Mouse (Mus musculus) thymus, postnatal 10 days (tissue): Measurements from ENCODE around the gene Lmbr1l.
"Not testable (repeated sequence)": the region's sequence is repeated elsewhere in the genome, so short reads cannot be mapped to it uniquely, and the experiment has no call there.

Source experiments
- DNase-seq, 2 experiments: peaks; one replicate each; pipeline ENCODE4 v3.0.0; 2021; ENCODE audit warnings: low spot score in 2 of 2

Gene Lmbr1l

DNA sequence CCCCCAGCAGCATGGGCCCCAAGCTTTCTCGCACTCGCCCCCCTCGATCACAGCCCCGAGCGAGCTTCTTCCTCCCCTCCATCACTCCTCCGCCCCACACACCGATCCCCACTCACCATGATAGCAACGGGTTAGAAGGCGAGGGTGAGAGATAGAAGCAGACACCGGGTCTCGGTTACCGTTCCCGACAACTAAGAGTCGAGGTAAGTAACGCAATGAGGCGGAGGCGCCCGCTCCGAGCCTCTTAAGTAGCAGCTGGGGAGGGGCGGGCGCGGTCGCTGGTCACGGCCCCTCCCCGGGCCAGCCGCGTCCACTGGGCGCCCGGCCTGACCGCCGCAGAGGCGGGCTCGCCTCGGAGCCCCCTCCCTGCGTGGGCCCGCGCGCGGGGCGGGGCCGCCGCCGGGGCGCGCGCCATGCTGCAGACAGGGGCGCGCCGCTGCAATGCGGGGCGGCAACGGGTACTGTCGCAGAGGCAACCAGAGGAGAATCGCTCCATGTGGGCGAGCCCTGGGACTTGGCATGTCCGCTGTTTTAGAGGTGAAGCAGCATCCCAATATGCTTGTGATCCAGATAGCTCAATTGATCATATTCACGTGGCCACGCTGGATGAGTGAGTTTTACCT lies 16.3 kb upstream of the Lmbr1l start, which contains the start of gene Tuba1b:
Gene Tuba1b (minus strand): TSS at position 349 of the 623 bp plus-strand sequence.
- DNase-seq: peak; percentile 81

DNA sequence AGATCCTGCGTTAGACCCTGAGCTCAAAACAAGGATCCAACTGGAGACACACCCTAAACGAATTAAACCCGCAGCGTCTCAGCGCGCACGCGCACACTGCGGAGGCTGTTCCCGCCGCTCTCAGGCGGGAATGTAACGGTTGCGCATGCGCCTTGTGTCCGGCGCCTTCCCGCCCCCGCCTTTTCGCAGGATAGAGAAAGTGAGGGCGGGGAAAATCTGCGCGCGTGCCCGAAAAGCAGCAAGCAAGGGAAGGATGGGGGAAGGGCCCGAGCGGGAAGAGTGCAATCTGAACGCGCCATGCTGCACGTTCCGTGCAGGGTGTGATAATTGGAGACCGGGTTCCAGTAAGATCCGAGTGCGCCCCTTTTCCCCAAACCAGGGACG lies 15.8 kb upstream of the Lmbr1l start:
- peak; percentile 93 to 94 for DNase-seq

DNA sequence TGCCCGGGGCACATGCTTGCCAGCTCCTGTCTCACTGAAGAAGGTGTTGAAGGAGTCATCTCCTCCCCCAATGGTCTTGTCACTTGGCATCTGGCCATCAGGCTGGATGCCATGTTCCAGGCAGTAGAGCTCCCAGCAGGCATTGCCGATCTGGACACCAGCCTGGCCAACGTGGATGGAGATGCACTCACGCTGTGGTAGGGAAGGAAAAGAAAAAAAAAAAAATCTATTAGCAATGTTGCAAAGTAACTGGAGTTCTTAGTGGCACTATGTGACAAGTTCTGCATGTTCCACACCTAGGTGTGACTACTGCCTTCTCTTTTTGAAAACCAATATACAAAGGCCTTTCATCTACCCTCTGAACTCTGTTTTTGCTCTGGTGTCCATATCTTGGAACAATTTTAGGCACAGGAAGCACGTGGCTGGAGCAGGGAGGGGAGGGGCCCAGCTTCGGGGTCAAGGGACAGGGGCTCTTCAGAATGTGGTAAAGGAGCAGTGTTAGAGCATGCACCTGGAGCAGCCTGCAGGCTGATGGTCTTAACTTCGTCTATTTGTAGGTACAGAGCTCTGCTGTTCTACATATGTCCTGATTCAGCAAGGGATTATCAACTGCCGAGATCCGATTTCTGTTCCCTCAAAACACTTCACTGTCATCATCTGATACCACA lies 15.1 kb upstream of the Lmbr1l start:
- DNase-seq: peak; percentile 12 to 19

GRCm38 (mm10) chr15:98930998-98931397 lies 13.0 kb upstream of the Lmbr1l start:
- no peak for DNase-seq

DNA sequence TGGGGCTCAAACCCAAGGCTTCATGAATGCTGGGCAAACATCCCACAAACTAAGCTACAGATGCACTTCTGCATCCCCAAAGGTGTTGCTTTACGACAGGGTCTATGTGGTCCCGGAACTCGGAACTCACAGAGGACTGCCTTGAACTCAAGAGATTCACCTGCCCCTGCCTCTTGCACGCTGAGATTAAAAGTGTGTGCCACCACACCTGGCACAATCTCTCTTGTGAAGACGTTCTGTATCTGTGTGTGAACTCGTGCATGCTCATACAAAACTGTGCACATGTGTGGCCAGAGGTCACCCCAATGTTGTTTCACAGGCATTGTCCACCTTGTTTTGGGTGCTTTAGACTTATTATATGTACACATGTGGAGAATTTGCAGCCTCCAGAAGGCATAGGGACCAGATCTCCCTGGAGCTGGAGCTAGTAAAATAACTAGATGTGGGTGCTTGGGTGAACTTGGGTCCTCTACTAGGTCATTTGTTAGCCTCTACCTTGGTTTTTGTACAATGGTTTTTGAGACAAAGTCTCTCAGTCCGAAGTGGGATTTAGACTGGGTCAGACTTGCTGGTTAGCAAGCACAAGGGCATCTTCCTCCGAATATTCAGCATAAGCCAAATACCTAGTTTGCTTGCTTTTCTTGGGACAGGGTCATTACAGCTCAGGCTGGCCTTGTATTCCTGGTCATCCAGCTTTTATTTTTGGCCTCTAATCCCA lies 12.1 kb upstream of the Lmbr1l start:
- DNase-seq: no peak

DNA sequence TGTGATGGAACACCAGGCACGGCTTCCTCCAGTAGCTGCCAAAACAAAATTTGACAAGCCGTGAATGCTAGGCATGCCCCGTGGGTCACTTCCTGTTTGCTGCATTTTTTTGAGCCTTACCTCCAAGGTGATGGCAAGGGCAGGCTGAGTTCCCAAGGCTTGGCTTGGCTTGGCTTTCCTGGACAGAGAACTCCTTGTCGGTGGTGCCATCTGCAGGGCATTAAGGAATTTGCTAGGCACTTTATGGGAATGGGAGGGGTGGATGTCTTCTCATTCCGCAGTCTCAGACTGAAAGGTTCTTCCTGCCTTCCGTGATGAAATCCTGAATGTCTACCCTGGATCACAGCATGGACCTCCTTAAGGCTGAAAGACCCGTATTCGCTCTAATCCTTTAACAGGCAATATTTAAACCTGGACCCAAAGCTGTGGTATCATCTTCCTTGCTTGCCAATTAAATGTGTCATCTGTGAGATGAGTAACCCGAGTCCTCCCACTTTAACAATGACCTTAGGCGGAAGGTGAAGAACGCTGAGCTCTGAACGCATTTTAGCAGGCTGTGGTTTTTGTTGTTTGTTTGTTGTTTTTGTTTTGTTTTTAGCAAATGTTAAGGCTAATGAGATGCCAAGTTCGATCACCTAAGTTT lies 10.7 kb upstream of the Lmbr1l start:
- DNase-seq: no peak

- no peak for DNase-seq
Measured at GRCm38 (mm10) chr15:98927566-98927965, 9.5 kb upstream of the Lmbr1l start.

DNA sequence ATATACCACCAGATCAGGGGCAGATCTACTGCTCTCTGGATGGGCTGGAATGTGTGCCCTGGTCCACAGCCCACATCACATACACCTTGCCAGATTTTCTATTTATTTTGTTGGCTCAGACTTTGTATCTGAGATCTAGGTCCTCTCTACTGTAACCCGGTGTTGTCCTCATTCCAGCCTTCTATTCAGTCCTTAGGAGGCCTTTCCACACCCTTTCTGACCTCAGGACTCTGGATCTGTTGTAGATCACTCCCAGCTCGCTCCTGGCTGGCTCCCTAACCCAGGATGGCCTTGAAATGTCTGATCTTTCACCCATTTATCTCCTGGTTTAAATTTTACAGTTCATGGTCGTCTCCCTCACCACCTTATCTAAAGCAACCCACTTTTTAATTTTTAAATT lies 6.7 kb upstream of the Lmbr1l start:
- no peak for DNase-seq

DNA sequence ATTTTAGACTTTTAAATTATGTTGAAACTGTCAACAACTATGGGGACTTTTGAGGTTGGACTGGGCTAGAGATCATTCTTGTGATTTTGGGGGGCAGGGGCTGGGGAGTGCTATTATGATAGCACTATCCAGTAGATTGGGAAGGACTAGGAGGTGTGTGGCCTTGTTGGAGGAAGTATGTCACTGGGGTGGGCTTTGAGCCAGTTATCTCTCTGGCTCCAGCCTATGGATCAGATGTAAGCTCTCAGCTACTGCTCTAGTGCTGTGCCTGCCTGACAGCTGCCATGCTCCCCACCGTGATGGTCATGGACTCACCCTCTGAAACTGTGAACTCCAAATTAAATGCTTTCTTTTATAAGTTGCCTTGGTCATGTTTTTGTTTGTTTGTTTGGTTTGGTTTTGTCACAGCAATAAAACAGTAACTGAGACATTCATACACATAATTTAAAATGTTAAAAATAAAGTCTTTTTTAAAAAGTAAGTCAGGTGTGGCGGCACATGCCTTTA lies 5.1 kb upstream of the Lmbr1l start:
- DNase-seq: no peak

DNA sequence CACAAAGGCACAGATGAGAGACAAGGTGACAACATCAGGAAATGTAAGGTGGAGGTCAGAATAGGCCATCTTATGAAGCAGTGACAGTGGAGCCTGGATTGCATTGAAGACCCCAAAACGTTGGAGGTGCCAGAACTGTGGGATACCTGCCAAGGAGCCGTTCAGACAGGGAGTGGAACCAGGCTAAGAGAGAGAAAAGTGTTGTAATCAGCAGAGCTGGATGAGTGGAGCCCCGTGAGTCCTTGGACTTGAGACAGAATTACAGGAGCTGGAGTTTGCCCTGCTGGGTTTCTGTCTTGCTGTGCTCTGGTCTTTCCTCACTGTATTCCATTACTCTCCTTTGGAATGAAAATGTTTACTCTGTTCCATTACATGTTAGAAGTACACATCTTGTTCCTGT lies 4.5 kb upstream of the Lmbr1l start:
- no peak for DNase-seq

- DNase-seq: no peak
Measured at GRCm38 (mm10) chr15:98921510-98921909, 3.5 kb upstream of the Lmbr1l start.

DNA sequence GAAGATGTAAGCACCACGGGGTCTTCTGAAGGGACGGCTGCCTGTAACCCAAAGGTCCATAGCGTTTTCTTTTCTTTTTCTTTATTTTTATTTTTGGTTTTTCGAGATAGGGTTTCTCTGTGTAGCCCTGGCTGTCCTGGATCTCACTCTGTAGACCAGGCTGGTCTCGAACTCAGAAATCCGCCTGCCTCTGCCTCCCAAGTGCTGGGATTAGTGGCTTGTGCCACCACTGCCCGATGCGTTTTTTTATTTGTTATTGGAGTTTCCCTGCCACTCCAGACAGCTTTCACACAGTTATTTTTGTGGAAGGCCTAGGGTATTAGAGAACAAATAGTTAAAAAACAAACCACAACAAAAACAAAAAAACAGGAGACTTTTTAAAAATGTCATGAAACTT lies 466 bp upstream of the Lmbr1l start:
- DNase-seq: not testable (repeated sequence)

GRCm38 (mm10) chr15:98917091-98917490 lies 940 bp downstream of the Lmbr1l start:
- DNase-seq: no peak

DNA sequence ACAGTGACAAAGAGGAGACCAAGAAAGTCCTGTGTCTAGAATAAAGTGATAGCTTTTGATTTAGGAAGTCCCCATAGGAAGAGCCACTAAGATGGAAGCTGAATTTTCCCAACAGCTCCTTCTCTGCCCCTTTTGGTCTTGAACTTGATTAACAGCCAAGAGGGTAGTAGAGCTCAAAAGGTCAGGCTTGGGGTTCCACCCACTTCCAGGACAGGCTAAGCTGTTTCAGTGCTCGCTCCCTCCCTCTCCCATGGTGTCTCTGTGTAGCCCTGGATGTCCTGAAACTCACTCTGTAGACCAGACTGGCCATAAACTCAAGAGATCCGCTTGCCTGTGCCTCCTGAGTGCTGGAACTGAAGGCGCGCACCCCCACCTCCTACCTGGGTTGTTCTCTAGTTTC lies 2.0 kb downstream of the Lmbr1l start:
- no peak for DNase-seq

GRCm38 (mm10) chr15:98914903-98915302 lies 3.1 kb downstream of the Lmbr1l start:
- no peak for DNase-seq

DNA sequence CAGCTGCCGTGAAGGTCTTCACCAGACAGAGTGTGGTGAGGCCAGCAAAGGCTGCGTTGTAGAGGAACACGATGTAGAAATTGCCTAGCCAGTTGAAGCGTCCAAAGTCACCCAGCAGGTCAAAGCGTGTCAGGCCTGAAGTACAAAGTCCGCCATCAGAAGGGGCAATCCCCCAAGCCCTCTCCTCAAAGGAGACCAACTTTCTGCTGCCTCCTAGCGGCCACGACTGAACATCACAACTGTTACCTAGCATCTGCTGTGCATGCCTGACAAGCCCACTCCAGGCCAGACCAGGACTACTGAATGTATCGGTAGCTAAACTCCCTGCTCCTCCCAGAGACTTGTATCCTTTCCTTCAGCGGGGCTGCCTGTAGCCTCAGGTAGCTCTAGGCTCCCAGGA lies 13.3 kb downstream of the Lmbr1l start:
- peak in 1 of 2 experiments; percentile 43 for DNase-seq

DNA sequence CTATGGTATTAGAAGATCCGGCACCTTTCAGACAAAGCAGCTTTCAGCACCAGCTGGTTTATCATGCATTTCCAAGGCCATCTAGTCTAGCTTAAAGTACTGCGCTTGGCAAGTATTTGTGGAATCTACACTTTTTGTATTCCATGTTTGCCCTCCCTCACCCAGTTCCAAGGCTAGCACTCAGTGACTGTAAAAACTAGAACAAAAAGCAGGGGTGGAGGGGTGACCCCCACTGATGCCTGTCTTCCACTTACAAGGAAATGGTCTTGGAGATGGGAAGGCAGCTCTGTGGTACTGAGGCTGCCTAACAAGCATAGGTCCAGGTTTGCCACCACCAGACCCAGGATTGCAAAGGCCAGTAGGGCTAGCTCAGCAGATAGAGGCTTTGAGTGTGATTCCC lies 15.4 kb downstream of the Lmbr1l start:
- no peak for DNase-seq

DNA sequence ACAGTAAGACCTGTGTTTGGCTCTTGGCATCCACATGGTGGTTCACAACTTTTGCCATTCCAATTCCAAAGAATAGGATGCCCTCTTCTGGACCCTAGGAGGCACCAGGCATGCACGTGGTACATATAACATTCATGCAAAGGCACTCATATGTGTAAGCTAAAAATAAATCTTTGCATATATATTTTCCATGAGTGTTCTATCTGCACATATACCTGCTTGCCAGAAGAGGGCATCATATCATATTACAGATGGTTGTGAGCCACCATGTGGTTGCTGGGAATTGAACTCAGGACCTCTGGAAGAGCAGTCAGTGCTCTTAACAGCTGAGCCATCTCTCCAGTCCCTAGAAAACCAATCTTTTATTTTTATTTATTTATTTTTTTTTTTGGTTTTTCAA lies 16.5 kb downstream of the Lmbr1l start:
- DNase-seq: no peak

GRCm38 (mm10) chr15:98897928-98898800 lies 19.9 kb downstream of the Lmbr1l start, which contains the start of gene Dhh:
TSS of gene Dhh (minus strand) at chr15:98898540.
- DNase-seq: no peak

DNA sequence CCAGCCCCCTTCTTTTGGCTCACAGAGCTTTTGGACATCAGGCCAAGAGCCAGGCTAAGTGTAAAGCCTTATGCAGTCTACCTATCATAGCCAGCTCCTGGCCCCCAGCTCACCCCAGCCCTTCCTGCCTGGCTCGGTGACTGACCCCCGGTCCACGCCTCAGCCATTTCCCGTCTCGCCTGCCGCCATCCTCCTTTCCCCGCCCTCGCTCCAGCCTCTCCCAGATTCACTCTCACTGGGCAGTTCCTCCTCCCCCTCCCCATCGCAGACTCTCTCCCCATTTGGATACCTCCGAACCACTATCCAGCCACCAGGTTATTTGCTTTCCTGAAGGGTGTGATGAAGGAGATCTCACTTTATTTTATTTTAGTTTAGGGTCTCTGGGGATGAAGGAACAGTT lies 20.5 kb downstream of the Lmbr1l start:
- DNase-seq: no peak
